Mouse (Mus musculus) limb, embryonic 13.5 days (tissue): ENCODE data around the gene Bmp10. TPM values are rescaled to one million over a fixed set of nuclear protein-coding genes. Genes with fewer than 3 reads are reported as not detected.
"Not testable (repeated sequence)": the region's sequence is repeated elsewhere in the genome, so short reads cannot be mapped to it uniquely, and the experiment has no call there.

ENCODE experiments used
- ATAC-seq: fragments of 200-750 bp; cut with Nextera tagmentation; 2 replicates; pipeline ENCODE4 v1.8.0; 2017; ENCODE audit warnings: low read depth, moderate number of reproducible peaks, moderate TSS enrichment; ENCODE audit not compliant: low FRiP score
- H3K27ac ChIP-seq: fragments of 300-500 bp; sonication (generic); 2 replicates; pipeline ENCODE4 v1.5.1; 2015; ENCODE audit warnings: inconsistent platforms, mild to moderate bottlenecking, moderate library complexity
- H3K27me3 ChIP-seq: fragments of 300-500 bp; sonication (generic); 2 replicates; pipeline ENCODE4 v1.6.1; 2015; ENCODE audit warnings: mild to moderate bottlenecking, inconsistent platforms
- H3K36me3 ChIP-seq: fragments of 300-500 bp; sonication (generic); 2 replicates; pipeline ENCODE4 v1.6.1; 2015; ENCODE audit warnings: inconsistent platforms, mild to moderate bottlenecking, moderate library complexity
- H3K4me1 ChIP-seq: fragments of 300-500 bp; sonication (generic); 2 replicates; pipeline ENCODE4 v1.6.1; 2015; ENCODE audit warnings: inconsistent platforms
- H3K4me2 ChIP-seq: fragments of 300-500 bp; sonication (generic); replicated peaks from 2 replicates; pipeline ENCODE4 v1.6.1; 2015; ENCODE audit warnings: inconsistent platforms, mild to moderate bottlenecking, moderate library complexity
- H3K4me3 ChIP-seq: fragments of 300-500 bp; sonication (generic); 2 replicates; pipeline ENCODE4 v1.5.1; 2015; ENCODE audit warnings: moderate library complexity, mild to moderate bottlenecking, inconsistent platforms
- H3K9ac ChIP-seq: fragments of 300-500 bp; sonication (generic); 2 replicates; pipeline ENCODE4 v1.6.1; 2015; ENCODE audit warnings: mild to moderate bottlenecking, inconsistent platforms
- H3K9me3 ChIP-seq: fragments of 300-500 bp; sonication (generic); 2 replicates; pipeline ENCODE4 v1.6.1; 2016; ENCODE audit warnings: inconsistent platforms
- WGBS: fragments of 180-500 bp; shearing (Covaris S2); methylation state at CpG from one replicate; pipeline ENCODE4 v1.1.7; 2015; 5-methylcytosine and 5-hydroxymethylcytosine counted together
- polyA plus RNA-seq: library from polyadenylated mRNA; unstranded; fragments of >200 nt; fragmentation: Nextera tagmentation; extraction: Ambion mirVana; gene quantifications from 2 replicates; pipeline ENCODE4 v1.2.1, GENCODE M21; 2015

The Bmp10 gene
- polyA plus RNA-seq, 1 experiment from 2014 or later, result not detected

- H3K9me3 ChIP-seq, result no peaks in the 10 kb centered on the region
- WGBS, result 64% methylated on average over 3 of the region's 3 CpGs
- no peaks in the 10 kb centered on the region for H3K27me3 ChIP-seq
Observed at GRCm38 (mm10) chr6:87451771-87452170, 23.0 kb downstream of the Bmp10 start.

GRCm38 (mm10) chr6:87455507-87455906 lies 26.7 kb downstream of the Bmp10 start:
- H3K27ac ChIP-seq, result no peak overlapping the region
- no peaks in the 10 kb centered on the region for H3K36me3 ChIP-seq
- no peaks in the 10 kb centered on the region for H3K27me3 ChIP-seq
- no peak for ATAC-seq
- WGBS, result 70% methylated on average over 6 of the region's 6 CpGs
- no peaks in the 10 kb centered on the region for H3K4me1 ChIP-seq
- H3K4me3 ChIP-seq, result no peak overlapping the region
- no peaks in the 10 kb centered on the region for H3K9me3 ChIP-seq
- no peak overlapping the region for H3K4me2 ChIP-seq
- H3K9ac ChIP-seq, result no peak overlapping the region

More at GRCm38 (mm10) chr6:87451771-87452170, 23.0 kb downstream of the Bmp10 start:
- no peak overlapping the region for H3K9ac ChIP-seq
- H3K4me1 ChIP-seq, result 0 out of 2 replicates have a peak, but pooled peaks cover 4% of the 10 kb centered on the region
- no peaks in the 10 kb centered on the region for H3K36me3 ChIP-seq
- H3K27ac ChIP-seq, result no peak overlapping the region
- H3K4me3 ChIP-seq, result no peak overlapping the region
- no peak for ATAC-seq
- H3K4me2 ChIP-seq, result no peak overlapping the region

- Histone ChIP-seq H3K9me3 (no peaks in the 10 kb centered on the region), H3K27ac (no peak overlapping the region), H3K27me3 (no peaks in the 10 kb centered on the region), H3K36me3 (no peaks in the 10 kb centered on the region; the same call in 1 of the 2 replicates), H3K4me2 (peak overlapping the region; percentile 51), H3K4me1 (peaks cover 14% of the 10 kb centered on the region), H3K4me3 (0 out of 2 replicates have a peak overlapping the region, but pooled peaks have one; percentile 2), H3K9ac (peak overlapping the region; percentile 25; the same call in 1 of the 2 replicates)
- peak; percentile 48; the same call in 1 of the 2 replicates for ATAC-seq
- 7% methylated on average over 12 of the region's 12 CpGs for WGBS
Observed at GRCm38 (mm10) chr6:87466221-87466620, 37.4 kb downstream of the Bmp10 start.

- Histone ChIP-seq H3K4me2 (no peak overlapping the region), H3K36me3 (no peaks in the 10 kb centered on the region; the same call in 1 of the 2 replicates), H3K27ac (no peak overlapping the region), H3K9ac (no peak overlapping the region), H3K4me3 (no peak overlapping the region), H3K27me3 (no peaks in the 10 kb centered on the region), H3K9me3 (no peaks in the 10 kb centered on the region), H3K4me1 (peaks cover 14% of the 10 kb centered on the region)
- no peak for ATAC-seq
- WGBS, result 91% methylated on average over 1 of the region's 1 CpGs
Observed at GRCm38 (mm10) chr6:87467373-87467772, 38.6 kb downstream of the Bmp10 start.

GRCm38 (mm10) chr6:87468372-87468771 lies 39.6 kb downstream of the Bmp10 start:
- H3K4me3 ChIP-seq, result no peak overlapping the region
- no peaks in the 10 kb centered on the region for H3K9me3 ChIP-seq
- 89% methylated on average over 10 of the region's 10 CpGs for WGBS
- H3K4me2 ChIP-seq, result no peak overlapping the region
- no peaks in the 10 kb centered on the region; the same call in 1 of the 2 replicates for H3K27me3 ChIP-seq
- H3K4me1 ChIP-seq, result peaks cover 14% of the 10 kb centered on the region
- no peaks in the 10 kb centered on the region; the same call in 1 of the 2 replicates for H3K36me3 ChIP-seq
- no peak for ATAC-seq
- no peak overlapping the region for H3K9ac ChIP-seq
- no peak overlapping the region for H3K27ac ChIP-seq

- H3K36me3 ChIP-seq, H3K4me3 ChIP-seq, H3K9ac ChIP-seq, H3K9me3 ChIP-seq, H3K4me2 ChIP-seq, H3K27me3 ChIP-seq, H3K27ac ChIP-seq, ATAC-seq: not testable (repeated sequence)
- peaks cover 10% of the 10 kb centered on the region for H3K4me1 ChIP-seq
- WGBS, result 94% methylated on average over 12 of the region's 12 CpGs
Observed at GRCm38 (mm10) chr6:87470098-87470497, 41.3 kb downstream of the Bmp10 start.

- no peak overlapping the region for H3K27ac ChIP-seq
- H3K4me3 ChIP-seq, result no peak overlapping the region
- no peak overlapping the region for H3K4me2 ChIP-seq
- no peaks in the 10 kb centered on the region for H3K9me3 ChIP-seq
- 86% methylated on average over 5 of the region's 5 CpGs for WGBS
- H3K36me3 ChIP-seq, result no peaks in the 10 kb centered on the region
- ATAC-seq, result no peak
- H3K9ac ChIP-seq, result no peak overlapping the region
- no peaks in the 10 kb centered on the region; the same call in 1 of the 2 replicates for H3K27me3 ChIP-seq
- H3K4me1 ChIP-seq, result no peaks in the 10 kb centered on the region
Observed at GRCm38 (mm10) chr6:87475223-87475622, 46.4 kb downstream of the Bmp10 start.

- ATAC-seq, result no peak
- peaks cover 8% of the 10 kb centered on the region for H3K4me1 ChIP-seq
Observed at GRCm38 (mm10) chr6:87478847-87479246, 50.1 kb downstream of the Bmp10 start.

GRCm38 (mm10) chr6:87479291-87479999 lies 50.7 kb downstream of the Bmp10 start:
- Histone ChIP-seq H3K27me3 (no peaks in the 10 kb centered on the region), H3K4me3 (no peak overlapping the region), H3K36me3 (no peaks in the 10 kb centered on the region), H3K9ac (no peak overlapping the region), H3K4me1 (peaks cover 14% of the 10 kb centered on the region), H3K4me2 (no peak overlapping the region), H3K9me3 (no peaks in the 10 kb centered on the region), H3K27ac (no peak overlapping the region)
- ATAC-seq, result no peak
- 42% methylated on average over 5 of the region's 5 CpGs for WGBS

More at GRCm38 (mm10) chr6:87478847-87479246, 50.1 kb downstream of the Bmp10 start:
- Histone ChIP-seq H3K27ac (no peak overlapping the region), H3K27me3 (no peaks in the 10 kb centered on the region), H3K9ac (no peak overlapping the region), H3K4me3 (no peak overlapping the region), H3K36me3 (no peaks in the 10 kb centered on the region), H3K9me3 (no peaks in the 10 kb centered on the region), H3K4me2 (no peak overlapping the region)
- WGBS, result 55% methylated on average over 4 of the region's 4 CpGs

GRCm38 (mm10) chr6:87483224-87483899 lies 54.6 kb downstream of the Bmp10 start:
- Histone ChIP-seq H3K27ac (peak overlapping the region; percentile 28; the same call in 1 of the 2 replicates), H3K9ac (no peak overlapping the region), H3K4me3 (peak overlapping the region; percentile 17; the same call in 1 of the 2 replicates)

GRCm38 (mm10) chr6:87483900-87484289 lies 55.1 kb downstream of the Bmp10 start:
- H3K9me3 ChIP-seq, result no peaks in the 10 kb centered on the region
- no peaks in the 10 kb centered on the region for H3K27me3 ChIP-seq
- H3K9ac ChIP-seq, result no peak overlapping the region
- no peaks in the 10 kb centered on the region for H3K36me3 ChIP-seq
- H3K4me3 ChIP-seq, result no peak overlapping the region
- H3K4me2 ChIP-seq, result no peak overlapping the region
- H3K4me1 ChIP-seq, result peaks cover 22% of the 10 kb centered on the region
- 36% methylated on average over 3 of the region's 3 CpGs for WGBS
- 0 out of 2 replicates have a peak overlapping the region, but pooled peaks have one; percentile 28 for H3K27ac ChIP-seq
- ATAC-seq, result no peak

More at GRCm38 (mm10) chr6:87483224-87483899, 54.6 kb downstream of the Bmp10 start:
- peak; percentile 51; the same call in 1 of the 2 replicates for ATAC-seq
- Histone ChIP-seq H3K4me1 (peaks cover 22% of the 10 kb centered on the region), H3K27me3 (no peaks in the 10 kb centered on the region), H3K4me2 (0 out of 2 replicates have a peak overlapping the region, but pooled peaks have one; percentile 7), H3K9me3 (no peaks in the 10 kb centered on the region), H3K36me3 (no peaks in the 10 kb centered on the region)
- WGBS, result 36% methylated on average over 12 of the region's 12 CpGs

GRCm38 (mm10) chr6:87484806-87485205 lies 56.0 kb downstream of the Bmp10 start:
- H3K36me3 ChIP-seq, result no peaks in the 10 kb centered on the region
- H3K4me2 ChIP-seq, result no peak overlapping the region
- H3K4me1 ChIP-seq, result peaks cover 22% of the 10 kb centered on the region
- WGBS, result 65% methylated on average over 5 of the region's 5 CpGs
- no peak for ATAC-seq
- no peak overlapping the region for H3K4me3 ChIP-seq
- H3K9ac ChIP-seq, result no peak overlapping the region
- H3K27me3 ChIP-seq, result no peaks in the 10 kb centered on the region
- H3K27ac ChIP-seq, result no peak overlapping the region
- no peaks in the 10 kb centered on the region for H3K9me3 ChIP-seq
